Mouse (Mus musculus) lung, embryonic 14.5 days (tissue): ENCODE data around the gene Cluh. TPM values are rescaled to one million over a fixed set of nuclear protein-coding genes. Genes with fewer than 3 reads are reported as not detected.

ENCODE experiments used
- ATAC-seq: fragments of 200-750 bp; cut with Nextera tagmentation; 2 replicates; pipeline ENCODE4 v1.8.0; 2017; ENCODE audit warnings: mild to moderate bottlenecking, moderate TSS enrichment, moderate library complexity; ENCODE audit not compliant: insufficient read depth
- DNase-seq: peaks from one replicate; pipeline ENCODE4 v3.0.0-alpha.2; 2015
- H3K27ac ChIP-seq: fragments of 300-500 bp; sonication (generic); 2 replicates; pipeline ENCODE4 v1.5.1; 2014; ENCODE audit warnings: low read depth, mild to moderate bottlenecking, moderate library complexity
- H3K27me3 ChIP-seq: fragments of 300-500 bp; sonication (generic); 2 replicates; pipeline ENCODE4 v1.6.1; 2014; ENCODE audit warnings: low read length, control low read depth; ENCODE audit not compliant: insufficient read depth
- H3K36me3 ChIP-seq: fragments of 300-500 bp; sonication (generic); 2 replicates; pipeline ENCODE4 v1.6.1; 2014; ENCODE audit warnings: control low read depth; ENCODE audit not compliant: insufficient read depth
- H3K4me1 ChIP-seq: fragments of 300-500 bp; sonication (generic); 2 replicates; pipeline ENCODE4 v1.6.1; 2014; ENCODE audit warnings: antibody characterized with exemption, control low read depth; ENCODE audit not compliant: insufficient read depth
- H3K4me2 ChIP-seq: fragments of 300-500 bp; sonication (generic); 2 replicates; pipeline ENCODE4 v1.6.1; 2014; ENCODE audit warnings: mild to moderate bottlenecking
- H3K4me3 ChIP-seq: fragments of 300-500 bp; sonication (generic); 2 replicates; pipeline ENCODE4 v1.5.1; 2014; ENCODE audit warnings: low read depth, low read length
- H3K9ac ChIP-seq: fragments of 300-500 bp; sonication (generic); 2 replicates; pipeline ENCODE4 v1.6.1; 2014
- H3K9me3 ChIP-seq: fragments of 300-500 bp; sonication (generic); 2 replicates; pipeline ENCODE4 v1.6.1; 2016; ENCODE audit warnings: low read depth, low read length, control low read depth
- CTCF ChIP-seq: IDR thresholded peaks from 2 replicates; pipeline ENCODE4 v1.5.1; 2016; ENCODE audit warnings: antibody characterized with exemption, low read depth
- WGBS: fragments of 180-500 bp; shearing (Covaris S2); extraction: QIAGEN DNeasy Blood & Tissue Kit; methylation state at CpG from one replicate; pipeline ENCODE4 v1.1.7; 2014; 5-methylcytosine and 5-hydroxymethylcytosine counted together
- polyA plus RNA-seq: library from polyadenylated mRNA; unstranded; fragments of >200 nt; fragmentation: Nextera tagmentation; extraction: Ambion mirVana; gene quantifications from 2 replicates; pipeline ENCODE4 v1.2.1, GENCODE M21; 2014

Cluh gene
- polyA plus RNA-seq, 1 experiment from 2014 or later: 23.8 TPM

GRCm38 (mm10) chr11:74710671-74711070 lies 61.4 kb downstream of the Cluh start:
- H3K27me3 ChIP-seq: no peaks in the 10 kb centered on the region
- WGBS: 90% methylated on average over 1 of the region's 1 CpGs
- peaks cover 7% of the 10 kb centered on the region; the same call in 1 of the 2 replicates for H3K36me3 ChIP-seq
- H3K27ac ChIP-seq: no peak overlapping the region
- H3K4me2 ChIP-seq: no peak overlapping the region
- DNase-seq (no peak), ATAC-seq (no peak)
- H3K4me3 ChIP-seq: no peak overlapping the region
- H3K4me1 ChIP-seq: no peaks in the 10 kb centered on the region
- no peak for TF ChIP-seq CTCF
- no peak overlapping the region for H3K9ac ChIP-seq
- no peaks in the 10 kb centered on the region for H3K9me3 ChIP-seq

- 75% methylated on average over 3 of the region's 3 CpGs for WGBS
- H3K4me2 ChIP-seq: no peak overlapping the region
- DNase-seq: no peak
Observed at GRCm38 (mm10) chr11:74715971-74716525, 66.8 kb downstream of the Cluh start.

More at GRCm38 (mm10) chr11:74715971-74716525, 66.8 kb downstream of the Cluh start:
- ATAC-seq: no peak
- no peak overlapping the region for H3K4me3 ChIP-seq
- H3K9me3 ChIP-seq: no peaks in the 10 kb centered on the region
- no peak for TF ChIP-seq CTCF
- H3K36me3 ChIP-seq: peaks cover 7% of the 10 kb centered on the region; the same call in 1 of the 2 replicates
- no peaks in the 10 kb centered on the region for H3K27me3 ChIP-seq
- no peak overlapping the region for H3K27ac ChIP-seq
- 0 out of 2 replicates have a peak, but pooled peaks cover 3% of the 10 kb centered on the region for H3K4me1 ChIP-seq
- H3K9ac ChIP-seq: no peak overlapping the region

Other genes with a start within 250 kb of the Cluh start
- gene Rap1gap2, start 38.6 kb upstream of the Cluh start, polyA plus RNA-seq: 2.3 and 2.6 TPM in 2 replicates
- gene Ccdc92b, start 29.9 kb upstream of the Cluh start, polyA plus RNA-seq: 0.28 and 0.38 TPM in 2 replicates
- gene Pafah1b1, start 75.2 kb downstream of the Cluh start, polyA plus RNA-seq: 67.2 and 73.8 TPM in 2 replicates
- 39.2 and 39.8 TPM in 2 replicates for gene Mettl16, start 121.3 kb downstream of the Cluh start, polyA plus RNA-seq
- 4.3 and 4.4 TPM in 2 replicates for gene Mnt, start 181.4 kb downstream of the Cluh start, polyA plus RNA-seq
- 4.8 and 5.4 TPM in 2 replicates for gene Sgsm2, start 247.6 kb downstream of the Cluh start, polyA plus RNA-seq
- 55.1 and 57.5 TPM in 2 replicates for gene Tsr1, start 248.6 kb downstream of the Cluh start, polyA plus RNA-seq